Mouse (Mus musculus) brain, embryonic 14.5 days (tissue): ENCODE measurements at regions not wholly inside any gene's neighbourhood (a gene's known extent, or its start where the extent isn't known, plus 50 kb on each side); places are given as distances from the start of the nearest gene placed in this dataset.

Experiments
- CTCF ChIP-seq: fragments of 200-500 bp; IDR thresholded peaks from 2 replicates; pipeline ENCODE4 v1.5.1; 2012; ENCODE audit warnings: inconsistent platforms, mild to moderate bottlenecking, moderate library complexity, borderline replicate concordance; ENCODE audit not compliant: insufficient read depth, insufficient read length; ENCODE audit errors: extremely low read depth
- POLR2A ChIP-seq: fragments of 200-500 bp; IDR thresholded peaks from 2 replicates; pipeline ENCODE4 v1.6.1; 2012; ENCODE audit warnings: mild to moderate bottlenecking, inconsistent platforms, borderline replicate concordance; ENCODE audit not compliant: poor library complexity, insufficient read depth, insufficient read length, severe bottlenecking; ENCODE audit errors: extremely low read depth

DNA sequence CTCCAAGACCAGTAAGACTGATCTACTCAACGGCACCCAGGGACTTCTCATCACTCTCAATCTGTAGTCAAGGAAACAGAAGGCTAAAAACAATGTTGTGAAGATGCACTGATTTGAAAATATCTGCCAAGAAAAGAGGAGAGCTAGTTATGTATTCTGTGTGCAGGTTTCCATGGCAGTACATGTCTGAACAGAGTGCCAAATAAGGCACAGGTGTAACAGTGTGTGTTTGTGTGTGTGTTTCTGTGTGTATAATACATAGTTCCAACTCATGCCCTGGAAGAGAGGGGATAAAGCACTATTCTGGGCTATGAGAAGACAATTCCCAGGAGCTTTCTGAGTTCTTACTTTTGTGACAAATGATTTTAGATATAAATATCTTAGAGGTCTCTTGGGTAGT, 99.7 kb downstream of the 4930505A04Rik start:
- TF ChIP-seq CTCF (no peak), POLR2A (no peak)
